Mouse (Mus musculus): ENCODE results near the gene Ntn1.

DNA sequence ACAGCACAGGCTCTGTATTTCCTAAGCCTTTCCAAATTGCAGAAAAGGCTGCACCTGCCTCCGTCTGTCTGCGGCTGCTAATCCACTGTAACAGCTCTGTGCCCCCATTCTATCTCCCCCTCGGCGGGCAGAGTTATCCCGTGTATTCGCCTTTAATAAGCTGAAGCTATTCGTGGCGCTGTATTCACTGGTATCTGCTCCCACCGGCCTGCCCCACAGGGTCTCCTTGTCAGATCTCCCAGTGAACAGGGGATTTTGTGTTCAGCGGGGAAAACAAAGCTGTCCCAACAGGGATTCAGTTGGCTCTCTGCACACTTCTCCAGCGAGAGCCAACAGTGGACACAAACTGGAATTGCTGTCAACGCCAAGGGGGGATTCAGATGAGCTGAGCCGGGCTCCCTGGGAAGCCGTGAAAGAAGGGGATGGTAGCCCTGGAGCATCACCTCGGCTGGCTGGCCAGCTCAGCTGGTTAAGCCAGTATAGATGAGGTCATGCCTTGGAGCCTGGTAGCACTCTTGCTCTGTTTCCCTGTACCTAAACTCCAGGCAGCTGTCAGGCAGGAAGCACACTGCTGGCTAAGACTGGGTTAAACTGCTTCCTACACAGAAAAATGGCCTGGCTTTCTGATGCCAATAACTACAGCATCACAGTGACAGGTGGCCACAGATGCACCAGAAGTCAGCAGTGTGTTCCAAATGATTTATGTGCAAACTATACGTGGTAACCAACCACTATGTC lies 156.2 kb downstream of the Ntn1 start:
- TF ChIP-seq MYOD1 (IDR thresholded peaks at IDR 0.05; ENCODE audit: control insufficient read depth in 1 of 3, insufficient read length in 2 of 3, low read depth in 2 of 3): peak in 1 of 3 experiments; percentile 48
- TF ChIP-seq TCF12 (IDR thresholded peaks at IDR 0.05; ENCODE audit: insufficient read depth, poor library complexity, severe bottlenecking): no peak
- TF ChIP-seq MAX (IDR thresholded peaks at IDR 0.05; ENCODE audit: low read depth): no peak
- no peak for TF ChIP-seq POLR2AphosphoS2 (IDR thresholded peaks at IDR 0.05; ENCODE audit: insufficient read length, low read depth)
- TF ChIP-seq POLR2A (IDR thresholded peaks at IDR 0.05; ENCODE audit: insufficient read length, low read depth): no peak
- no peak for TF ChIP-seq REST (IDR thresholded peaks at IDR 0.05; ENCODE audit: insufficient read depth, insufficient read length)
- TF ChIP-seq MYOG (IDR thresholded peaks at IDR 0.05; ENCODE audit: control insufficient read depth in 1 of 3, insufficient read depth in 1 of 3, insufficient read length in 2 of 3, low read depth in 2 of 3): no peak
- no peak for TF ChIP-seq USF1 (IDR thresholded peaks at IDR 0.05; ENCODE audit: low read depth)
- no peak for TF ChIP-seq CEBPB (IDR thresholded peaks at IDR 0.05; ENCODE audit: insufficient read depth, poor library complexity, severe bottlenecking)
- no peak for TF ChIP-seq TCF3 (IDR thresholded peaks at IDR 0.05; ENCODE audit: insufficient read length, low read depth)
- TF ChIP-seq SRF (IDR thresholded peaks at IDR 0.05; ENCODE audit: control insufficient read depth, insufficient read length, low read depth): no peak

Data from myocyte (in vitro differentiated cells).